Mouse (Mus musculus): ENCODE results near the gene Stard10. TPM values are rescaled to one million over a fixed set of nuclear protein-coding genes. Genes with fewer than 3 reads are reported as not detected.
A peak's percentile ranks its signal among the peaks of the same experiment; 100 is the strongest.

The Stard10 gene
- polyA plus RNA-seq, 1 experiment from 2014 or later = 9.6 TPM

DNA sequence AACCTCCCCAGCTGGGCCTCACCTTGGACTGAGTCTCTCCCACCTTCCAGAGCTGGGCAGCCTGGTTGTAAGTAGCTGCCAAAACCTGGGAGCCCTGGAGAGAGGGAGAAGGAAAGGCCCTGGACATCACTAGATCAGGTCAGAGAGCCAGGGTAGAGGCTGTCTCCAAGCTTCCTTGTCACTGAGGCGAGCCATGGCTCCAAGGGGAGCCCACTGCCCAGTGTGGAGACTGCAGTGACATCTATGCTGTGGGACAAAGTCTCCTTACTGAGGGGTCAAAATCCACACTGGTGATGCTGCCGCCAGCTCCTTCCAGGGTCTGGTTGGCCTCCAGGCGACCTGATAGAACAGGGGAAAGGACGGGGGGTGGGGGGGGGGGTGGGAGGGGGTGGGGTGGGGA, 24.8 kb upstream of the Stard10 start:
- Histone ChIP-seq H3K4me2 (no peak overlapping the region), H3K27me3 (replicated peaks) (no peaks in the 10 kb centered on the region), H3K27ac (no peak overlapping the region), H3K9ac (no peak overlapping the region), H3K4me1 (peaks cover 12% of the 10 kb centered on the region), H3K9me3 (no peaks in the 10 kb centered on the region), H3K4me3 (no peak overlapping the region), H3K36me3 (replicated peaks) (0 out of 2 replicates have a peak, but pooled peaks cover 3% of the 10 kb centered on the region)
- 84% methylated on average over 3 of the region's 4 CpGs for WGBS
- ATAC-seq (replicated peaks) = no peak

DNA sequence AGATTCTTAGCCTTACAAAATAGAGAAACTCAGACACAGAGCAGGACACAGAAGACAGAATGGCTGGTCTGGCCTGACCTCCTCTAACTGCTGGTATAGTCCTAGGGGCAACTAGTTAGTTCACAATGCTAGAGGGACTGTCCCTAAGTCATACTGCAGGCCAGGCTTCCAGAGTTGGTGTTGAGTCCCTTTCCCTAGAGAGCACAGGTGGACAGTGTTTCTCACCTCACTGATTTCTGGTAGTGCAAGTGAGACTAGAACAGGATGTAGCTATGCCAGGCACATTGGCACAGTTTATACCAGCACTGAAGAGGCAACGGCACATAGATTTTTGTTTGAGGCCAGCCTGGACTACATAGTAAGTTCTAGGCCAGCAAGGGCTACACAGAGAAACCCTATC, 24.2 kb upstream of the Stard10 start:
- no peak overlapping the region for H3K9ac ChIP-seq
- no peak for ATAC-seq (replicated peaks)

DNA sequence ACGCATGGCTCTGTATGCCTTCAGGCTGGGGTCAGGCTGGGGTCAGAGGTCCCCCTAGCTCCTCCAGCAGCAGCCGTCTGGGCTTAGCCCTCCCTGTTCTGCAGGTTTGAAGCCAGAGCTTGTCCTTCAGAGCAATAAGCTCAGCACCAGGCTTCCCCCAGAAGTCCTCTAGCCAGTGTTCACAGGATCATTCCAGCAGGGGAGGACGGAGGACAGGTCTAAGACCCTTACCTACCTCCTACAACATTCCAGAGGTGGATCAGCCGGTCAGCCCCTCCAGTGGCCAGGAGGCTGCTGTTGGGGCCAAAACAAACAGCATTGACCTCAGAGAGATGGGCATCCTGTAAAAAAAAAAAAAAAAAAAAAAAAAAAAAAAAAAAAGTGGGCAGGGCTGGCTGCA, 23.7 kb upstream of the Stard10 start:
- no peak overlapping the region for H3K4me2 ChIP-seq
- ATAC-seq (replicated peaks) = no peak
- no peak overlapping the region for H3K27ac ChIP-seq
- H3K4me3 ChIP-seq = no peak overlapping the region
- H3K27me3 ChIP-seq (replicated peaks) = no peaks in the 10 kb centered on the region
- no peaks in the 10 kb centered on the region for H3K9me3 ChIP-seq
- WGBS = 67% methylated on average over 4 of the region's 4 CpGs
- 0 out of 2 replicates have a peak, but pooled peaks cover 3% of the 10 kb centered on the region for H3K36me3 ChIP-seq (replicated peaks)
- H3K9ac ChIP-seq = no peak overlapping the region
- H3K4me1 ChIP-seq = peaks cover 15% of the 10 kb centered on the region

More for the DNA sequence above, 24.2 kb upstream of the Stard10 start:
- Histone ChIP-seq H3K27ac (no peak overlapping the region), H3K4me1 (peaks cover 15% of the 10 kb centered on the region), H3K4me2 (no peak overlapping the region), H3K36me3 (replicated peaks) (0 out of 2 replicates have a peak, but pooled peaks cover 3% of the 10 kb centered on the region), H3K9me3 (no peaks in the 10 kb centered on the region), H3K27me3 (replicated peaks) (no peaks in the 10 kb centered on the region), H3K4me3 (no peak overlapping the region)
- WGBS = 97% methylated on average over 1 of the region's 1 CpGs

DNA sequence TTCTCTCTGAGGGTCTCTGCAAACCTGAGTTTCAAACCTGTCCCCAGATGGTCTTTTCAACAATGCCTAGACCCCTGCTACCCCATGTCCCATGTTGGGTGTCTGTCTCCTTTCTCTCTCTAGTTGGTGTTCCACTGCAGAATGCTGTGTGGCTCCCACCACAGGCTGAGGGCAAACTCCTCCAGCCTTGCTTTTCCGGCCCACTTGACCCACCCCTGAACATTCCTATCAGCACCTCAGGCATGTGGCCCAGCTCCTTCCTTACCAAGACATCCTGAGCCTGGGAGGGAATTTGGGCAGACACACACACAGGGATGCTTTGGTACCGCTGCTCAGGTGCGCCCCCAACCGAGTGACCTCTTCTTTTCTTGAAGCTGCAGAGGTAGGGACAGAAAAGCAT, 23.3 kb upstream of the Stard10 start:
- no peak overlapping the region for H3K4me2 ChIP-seq
- H3K4me3 ChIP-seq = no peak overlapping the region
- H3K4me1 ChIP-seq = peaks cover 15% of the 10 kb centered on the region
- 0 out of 2 replicates have a peak, but pooled peaks cover 3% of the 10 kb centered on the region for H3K36me3 ChIP-seq (replicated peaks)
- no peak overlapping the region for H3K9ac ChIP-seq
- 60% methylated on average over 4 of the region's 4 CpGs for WGBS
- H3K27me3 ChIP-seq (replicated peaks) = no peaks in the 10 kb centered on the region
- H3K9me3 ChIP-seq = no peaks in the 10 kb centered on the region
- H3K27ac ChIP-seq = no peak overlapping the region
- no peak for ATAC-seq (replicated peaks)

DNA sequence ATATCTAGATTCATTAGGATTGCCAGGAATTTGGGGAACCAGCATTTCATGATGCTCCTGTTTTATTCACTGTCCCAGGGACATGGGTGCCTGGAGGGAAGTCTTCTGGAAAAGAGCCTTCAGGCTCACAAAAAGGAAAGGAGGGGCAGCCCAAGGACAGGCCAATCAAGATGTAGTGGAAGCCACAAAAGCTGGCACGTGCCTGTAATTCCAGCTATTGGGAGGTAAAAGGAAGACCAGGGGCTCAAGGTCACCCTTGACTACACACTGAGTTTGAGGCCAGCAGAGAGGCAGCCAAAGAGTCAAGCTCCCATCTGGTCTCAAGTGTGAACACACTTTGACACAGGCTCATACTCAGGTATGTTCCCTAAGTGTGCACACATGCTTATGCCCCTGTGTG, 21.4 kb upstream of the Stard10 start:
- no peak overlapping the region for H3K4me2 ChIP-seq
- no peak overlapping the region for H3K27ac ChIP-seq
- H3K4me1 ChIP-seq = peaks cover 15% of the 10 kb centered on the region
- 48% methylated on average over 1 of the region's 1 CpGs for WGBS
- peaks cover 9% of the 10 kb centered on the region; the same call in 1 of the 2 replicates for H3K27me3 ChIP-seq (replicated peaks)
- H3K9me3 ChIP-seq = no peaks in the 10 kb centered on the region
- no peaks in the 10 kb centered on the region for H3K36me3 ChIP-seq (replicated peaks)
- no peak overlapping the region for H3K4me3 ChIP-seq
- ATAC-seq (replicated peaks) = no peak
- no peak overlapping the region for H3K9ac ChIP-seq

DNA sequence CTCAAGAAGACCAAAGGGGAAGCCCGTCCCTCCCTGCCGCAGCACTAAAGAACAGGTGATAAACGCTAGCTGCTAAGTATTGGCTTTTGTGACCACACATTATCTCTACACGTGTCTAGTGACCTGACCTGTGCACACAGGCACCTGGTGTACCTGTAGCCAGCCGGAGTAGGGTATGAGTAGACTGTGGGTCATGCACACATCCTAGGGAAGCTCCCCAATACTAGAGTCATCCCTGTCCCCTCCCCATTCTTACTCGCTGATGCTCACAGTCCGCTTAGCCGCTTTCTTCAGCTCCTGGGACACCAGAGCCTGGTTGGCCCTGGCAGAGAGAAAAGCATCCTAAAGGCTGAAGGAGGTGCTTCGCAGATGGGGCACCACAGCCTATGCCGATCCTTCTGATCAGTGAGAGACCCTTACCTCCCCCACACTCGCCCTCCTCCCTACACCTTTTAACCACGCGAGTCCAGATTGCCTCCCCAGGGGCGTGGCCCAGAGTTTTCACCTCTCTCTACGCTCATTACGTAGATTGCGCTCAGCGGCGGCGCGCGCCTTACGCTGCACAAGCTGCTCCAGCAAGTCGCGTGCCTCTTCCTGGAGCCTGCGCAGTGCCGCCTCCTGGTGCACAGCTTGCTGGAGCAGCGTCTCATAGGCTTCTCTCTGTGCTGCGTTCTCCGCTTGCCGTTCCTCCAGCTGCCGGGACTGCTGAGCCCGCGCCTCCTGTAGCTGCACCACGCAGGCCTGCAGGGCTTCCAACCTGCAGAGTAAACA, 20.4 kb upstream of the Stard10 start:
- H3K9ac ChIP-seq = peak overlapping the region; percentile 66
- H3K27me3 ChIP-seq (replicated peaks) = peaks cover 11% of the 10 kb centered on the region; the same call in 1 of the 2 replicates
- H3K36me3 ChIP-seq (replicated peaks) = no peaks in the 10 kb centered on the region
- peaks cover 23% of the 10 kb centered on the region for H3K4me1 ChIP-seq
- peak overlapping the region; percentile 86 for H3K4me2 ChIP-seq
- whole genome bisulfite sequencing = 10% methylated on average over 35 of the region's 35 CpGs
- H3K27ac ChIP-seq = peak overlapping the region; percentile 76
- ATAC-seq (replicated peaks) = peak; percentile 90
- H3K4me3 ChIP-seq = peak overlapping the region; percentile 42
- H3K9me3 ChIP-seq = no peaks in the 10 kb centered on the region

DNA sequence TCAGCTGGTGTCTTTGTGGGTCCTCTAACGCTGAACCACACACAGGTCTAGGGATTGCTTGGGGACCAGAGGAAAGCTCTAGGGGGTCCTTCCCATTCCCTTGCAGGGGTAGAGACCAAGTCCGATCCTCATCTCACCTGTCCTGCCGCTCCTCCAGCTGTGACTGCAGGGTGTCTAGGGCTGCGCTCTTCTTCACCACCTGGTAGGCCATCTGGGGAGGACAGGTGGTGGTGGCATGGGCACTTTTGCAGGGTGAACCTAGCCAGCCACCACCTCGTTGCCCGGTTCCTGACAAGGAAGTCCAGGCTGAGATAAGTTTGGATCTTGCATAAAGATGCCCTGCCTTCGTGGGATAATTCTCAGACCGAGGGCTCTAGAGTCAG, 19.9 kb upstream of the Stard10 start:
- Histone ChIP-seq H3K9ac (peak overlapping the region; percentile 66), H3K9me3 (no peaks in the 10 kb centered on the region), H3K27me3 (replicated peaks) (peaks cover 11% of the 10 kb centered on the region; the same call in 1 of the 2 replicates), H3K4me3 (peak overlapping the region; percentile 42), H3K4me2 (peak overlapping the region; percentile 86), H3K27ac (peak overlapping the region; percentile 76), H3K4me1 (peaks cover 25% of the 10 kb centered on the region), H3K36me3 (replicated peaks) (no peaks in the 10 kb centered on the region)
- WGBS = 23% methylated on average over 8 of the region's 8 CpGs
- no peak; the same call in 1 of the 2 replicates for ATAC-seq (replicated peaks)

DNA sequence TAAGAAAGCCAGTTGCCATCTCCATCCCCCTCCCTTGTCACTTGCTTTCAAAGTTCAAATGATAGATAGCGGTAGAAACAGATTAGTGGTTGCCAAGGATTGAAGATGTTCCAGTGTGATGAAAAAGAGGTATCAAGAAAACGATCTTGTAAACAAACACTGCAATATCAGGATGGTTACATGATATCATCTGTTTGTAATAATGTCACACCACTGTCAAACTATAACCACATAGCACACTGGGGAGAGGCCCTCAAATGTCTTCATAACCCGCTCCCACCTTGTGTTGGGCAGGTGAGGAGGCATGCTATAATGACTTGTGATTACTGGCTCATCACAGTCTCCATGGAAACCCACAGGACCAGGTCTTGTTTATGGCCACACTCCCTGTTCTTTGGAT, 18.5 kb upstream of the Stard10 start:
- no peaks in the 10 kb centered on the region for H3K9me3 ChIP-seq
- H3K36me3 ChIP-seq (replicated peaks) = no peaks in the 10 kb centered on the region
- H3K27me3 ChIP-seq (replicated peaks) = peaks cover 11% of the 10 kb centered on the region; the same call in 1 of the 2 replicates
- H3K4me2 ChIP-seq = no peak overlapping the region
- no peak overlapping the region for H3K27ac ChIP-seq
- no peak overlapping the region for H3K4me3 ChIP-seq
- H3K9ac ChIP-seq = no peak overlapping the region
- no peak for ATAC-seq (replicated peaks)
- peaks cover 32% of the 10 kb centered on the region for H3K4me1 ChIP-seq
- WGBS = 93% methylated on average over 3 of the region's 3 CpGs

DNA sequence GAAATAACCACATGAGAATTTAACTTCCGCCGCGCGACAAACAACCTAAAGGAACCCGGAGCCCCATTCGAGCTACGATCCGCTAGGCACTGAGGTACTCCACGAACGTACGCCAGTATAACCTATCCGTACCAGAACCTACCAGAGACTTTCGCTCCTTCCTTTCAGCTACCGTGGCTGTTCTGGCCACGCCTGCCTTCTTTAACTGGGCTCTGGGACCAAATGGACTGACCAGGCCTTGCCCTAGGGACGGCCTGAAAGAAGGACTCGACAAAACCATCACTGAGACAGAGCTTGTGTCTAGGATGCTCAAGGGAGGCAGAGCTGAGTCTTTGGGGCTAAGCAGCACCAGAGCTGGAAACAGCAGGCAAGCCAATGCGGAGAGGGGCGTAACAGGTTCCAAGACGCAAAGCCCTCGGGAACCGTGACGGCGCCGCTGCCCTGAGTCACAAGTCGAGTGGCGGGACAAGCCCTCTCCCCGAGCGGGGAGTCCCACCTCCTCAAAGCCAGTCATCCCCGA, 15.5 kb upstream of the Stard10 start:
- Histone ChIP-seq H3K36me3 (replicated peaks) (no peaks in the 10 kb centered on the region), H3K4me3 (peak overlapping the region; percentile 73), H3K27ac (peak overlapping the region; percentile 68), H3K4me2 (peak overlapping the region; percentile 71), H3K9ac (peak overlapping the region; percentile 65), H3K27me3 (replicated peaks) (peaks cover 11% of the 10 kb centered on the region; the same call in 1 of the 2 replicates), H3K9me3 (no peaks in the 10 kb centered on the region), H3K4me1 (peaks cover 26% of the 10 kb centered on the region)
- 1% methylated on average over 30 of the region's 30 CpGs for WGBS
- ATAC-seq (replicated peaks) = peak; percentile 41

DNA sequence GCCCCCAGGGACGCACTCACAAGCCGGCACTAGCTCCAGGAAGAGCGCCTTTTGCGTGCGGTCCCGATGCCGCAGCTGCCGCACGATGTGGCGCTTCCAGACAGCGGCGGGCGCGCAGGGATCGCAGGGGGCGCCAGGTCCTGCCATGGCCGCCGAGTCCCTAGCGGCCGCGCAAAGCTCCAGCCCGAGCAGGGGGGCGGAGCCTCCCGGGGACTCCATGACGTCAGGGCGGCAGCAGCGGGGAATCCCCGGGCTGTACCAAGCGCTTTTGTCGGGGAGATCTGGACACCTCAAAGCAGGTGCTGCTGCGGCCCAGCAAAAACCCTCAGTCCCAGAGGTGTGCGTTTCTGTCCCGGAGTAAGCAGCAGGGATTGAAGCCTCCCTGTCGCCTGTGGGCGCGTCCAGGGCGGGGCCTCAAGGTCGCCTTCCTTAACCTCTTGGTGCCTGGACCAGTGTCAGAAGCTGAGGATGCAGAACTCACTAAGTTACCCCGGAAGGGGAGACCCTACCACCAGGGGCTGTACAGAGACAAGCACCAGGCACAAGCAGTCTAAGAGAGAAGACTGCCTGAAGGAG, 14.9 kb upstream of the Stard10 start, which contains the start of gene Atg16l2:
Atg16l2 (minus strand) TSS at position 371 of the 576 bp plus-strand sequence.
- peaks cover 21% of the 10 kb centered on the region for H3K4me1 ChIP-seq
- WGBS = under 1% methylated on average over 39 of the region's 39 CpGs

DNA sequence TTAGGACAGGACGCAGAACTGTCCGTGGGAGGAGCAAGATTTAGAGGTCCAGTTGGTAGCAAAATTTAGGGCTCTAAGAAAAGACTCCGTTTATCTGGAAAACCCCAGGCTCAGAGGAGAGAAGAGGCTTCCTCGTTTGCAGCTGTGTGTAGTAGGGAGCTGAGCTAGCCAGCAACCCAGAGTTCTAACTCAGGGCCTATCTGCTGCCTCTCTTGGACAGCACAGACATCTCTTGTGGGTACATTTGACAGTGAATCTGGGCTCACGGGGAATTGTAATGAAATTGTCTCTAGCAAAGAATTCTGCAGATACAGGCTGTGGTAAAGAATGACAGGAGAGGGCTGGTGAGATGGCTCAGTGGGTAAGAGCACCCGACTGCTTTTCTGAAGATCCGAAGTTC, 14.2 kb upstream of the Stard10 start:
- H3K27ac ChIP-seq = peak overlapping the region; percentile 68; the same call in 1 of the 2 replicates
- peaks cover 17% of the 10 kb centered on the region for H3K4me1 ChIP-seq
- no peaks in the 10 kb centered on the region for H3K36me3 ChIP-seq (replicated peaks)
- no peaks in the 10 kb centered on the region for H3K9me3 ChIP-seq
- H3K4me2 ChIP-seq = peak overlapping the region; percentile 71
- peak overlapping the region; percentile 65 for H3K9ac ChIP-seq
- WGBS = 22% methylated on average over 7 of the region's 7 CpGs
- peaks cover 11% of the 10 kb centered on the region; the same call in 1 of the 2 replicates for H3K27me3 ChIP-seq (replicated peaks)
- ATAC-seq (replicated peaks) = no peak
- H3K4me3 ChIP-seq = peak overlapping the region; percentile 73

More for the DNA sequence above, 14.9 kb upstream of the Stard10 start, which contains the start of gene Atg16l2:
- Histone ChIP-seq H3K9me3 (no peaks in the 10 kb centered on the region), H3K4me2 (peak within 1 kb of the TSS; percentile 71), H3K9ac (peak within 1 kb of the TSS; percentile 65), H3K27me3 (replicated peaks) (peaks cover 11% of the 10 kb centered on the region; the same call in 1 of the 2 replicates), H3K27ac (peak within 1 kb of the TSS; percentile 68), H3K4me3 (peak within 1 kb of the TSS; percentile 73), H3K36me3 (replicated peaks) (no peaks in the 10 kb centered on the region)
- ATAC-seq (replicated peaks) = peak; percentile 96

DNA sequence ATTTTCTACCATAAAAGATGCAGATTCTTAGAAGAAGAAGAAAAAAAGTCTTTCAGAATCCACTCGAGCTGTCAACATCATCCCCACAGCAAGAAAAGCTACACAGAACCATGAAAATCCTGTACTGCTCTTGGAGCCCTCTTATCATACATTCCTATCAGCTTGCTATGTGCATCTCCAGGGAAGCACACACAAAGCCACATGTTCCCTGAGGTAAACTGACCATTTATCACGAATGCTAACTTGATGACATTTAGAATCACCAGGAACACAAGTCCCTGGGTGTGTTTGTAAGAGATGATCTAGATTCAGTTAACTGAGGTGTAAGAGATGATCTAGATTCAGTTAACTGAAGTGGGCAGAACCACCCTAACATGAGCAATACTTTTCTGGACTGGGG, 10.0 kb upstream of the Stard10 start:
- Histone ChIP-seq H3K27me3 (replicated peaks) (no peaks in the 10 kb centered on the region), H3K27ac (no peak overlapping the region), H3K9me3 (no peaks in the 10 kb centered on the region), H3K4me1 (peaks cover 7% of the 10 kb centered on the region), H3K36me3 (replicated peaks) (no peaks in the 10 kb centered on the region), H3K9ac (no peak overlapping the region), H3K4me2 (no peak overlapping the region), H3K4me3 (no peak overlapping the region)
- WGBS = 47% methylated on average over 2 of the region's 2 CpGs
- ATAC-seq (replicated peaks) = no peak

All from midbrain, embryonic 15.5 days (tissue).